Mouse (Mus musculus) C2C12 (cell line): ENCODE results near the gene Fgf14. TPM values are rescaled to one million over a fixed set of nuclear protein-coding genes. Genes with fewer than 3 reads are reported as not detected.
"Not testable (repeated sequence)": the region's sequence is repeated elsewhere in the genome, so short reads cannot be mapped to it uniquely, and the experiment has no call there.

Source experiments
- H3K27me3 ChIP-seq: one replicate; pipeline ENCODE4 v1.6.1; 2011; ENCODE audit not compliant: control insufficient read depth, insufficient read depth, insufficient read length
- H3K36me3 ChIP-seq: one replicate; pipeline ENCODE4 v1.6.1; 2011; ENCODE audit not compliant: control insufficient read depth, insufficient read depth
- H3K4me3 ChIP-seq: one replicate; pipeline ENCODE4 v1.5.1; 2011; ENCODE audit warnings: mild to moderate bottlenecking, control low read depth; ENCODE audit not compliant: poor library complexity, insufficient read depth, severe bottlenecking
- H3K79me2 ChIP-seq: one replicate; pipeline ENCODE4 v1.6.1; 2011; ENCODE audit not compliant: control insufficient read depth, insufficient read depth
- H3K79me3 ChIP-seq: one replicate; pipeline ENCODE4 v1.6.1; 2011; ENCODE audit warnings: low read depth, control low read depth
- H3ac ChIP-seq: one replicate; pipeline ENCODE3; 2011; ENCODE audit warnings: low read depth; ENCODE audit not compliant: control insufficient read depth, insufficient read length
- CEBPB ChIP-seq: IDR thresholded peaks from one replicate; pipeline ENCODE4 v1.6.1; 2011; ENCODE audit warnings: low read depth, mild to moderate bottlenecking, control low read depth, moderate library complexity
- CTCF ChIP-seq: IDR thresholded peaks from one replicate; pipeline ENCODE4 v1.5.1; 2011; ENCODE audit not compliant: control insufficient read depth, insufficient read depth, insufficient read length
- FOSL1 ChIP-seq: IDR thresholded peaks from one replicate; pipeline ENCODE4 v1.8.0; 2011; ENCODE audit warnings: mild to moderate bottlenecking, low read length; ENCODE audit not compliant: poor library complexity, insufficient read depth, severe bottlenecking
- MAX ChIP-seq: IDR thresholded peaks from one replicate; pipeline ENCODE4 v1.6.1; 2011; ENCODE audit warnings: mild to moderate bottlenecking, control low read depth
- MYOD1 ChIP-seq: IDR thresholded peaks from one replicate; pipeline ENCODE4 v1.6.1; 2011; ENCODE audit warnings: low read depth; ENCODE audit not compliant: control insufficient read depth, insufficient read length
- MYOG ChIP-seq: IDR thresholded peaks from one replicate; pipeline ENCODE4 v1.6.1; 2011; ENCODE audit not compliant: control insufficient read depth, insufficient read length; ENCODE audit errors: extremely low read depth
- USF1 ChIP-seq: IDR thresholded peaks from one replicate; pipeline ENCODE4 v1.6.1; 2011; ENCODE audit warnings: low read depth, mild to moderate bottlenecking, control low read depth, moderate library complexity
- polyA plus RNA-seq: library from polyadenylated mRNA; unstranded; fragments of >200 nt; fragmentation: generic; extraction: Trizol; gene quantifications from one replicate; pipeline ENCODE4 v1.2.1, GENCODE M21; 2012; ENCODE audit warnings: missing spikeins

Fgf14 gene
- polyA plus RNA-seq, 1 experiment = not detected

- no peaks in the 10 kb centered on the region for H3K79me3 ChIP-seq
- no peaks in the 10 kb centered on the region for H3K27me3 ChIP-seq
- no peaks in the 10 kb centered on the region for H3K36me3 ChIP-seq
- TF ChIP-seq USF1 = no peak
- no peak overlapping the region for H3ac ChIP-seq
- H3K79me2 ChIP-seq = no peaks in the 10 kb centered on the region
- no peak overlapping the region for H3K4me3 ChIP-seq
These were observed 140.8 kb downstream of the Fgf14 start for GRCm38 (mm10) chr14:124536106-124536505.

GRCm38 (mm10) chr14:124535376-124535775 lies 141.6 kb downstream of the Fgf14 start:
- H3K36me3 ChIP-seq, H3K4me3 ChIP-seq, H3ac ChIP-seq, H3K27me3 ChIP-seq, H3K79me2 ChIP-seq, H3K79me3 ChIP-seq: not testable (repeated sequence)

- Histone ChIP-seq H3K79me2 (no peaks in the 10 kb centered on the region), H3K27me3 (no peaks in the 10 kb centered on the region), H3K36me3 (no peaks in the 10 kb centered on the region), H3K79me3 (no peaks in the 10 kb centered on the region), H3ac (no peak overlapping the region), H3K4me3 (no peak overlapping the region)
- no peak for TF ChIP-seq CEBPB
- no peak for TF ChIP-seq MYOG
- no peak for TF ChIP-seq USF1
- no peak for TF ChIP-seq CTCF
- no peak for TF ChIP-seq FOSL1
- TF ChIP-seq MYOD1 = no peak
- no peak for TF ChIP-seq MAX
These were observed 144.9 kb downstream of the Fgf14 start for GRCm38 (mm10) chr14:124532051-124532450.

GRCm38 (mm10) chr14:124512009-124512408 lies 164.9 kb downstream of the Fgf14 start:
- no peak overlapping the region for H3K4me3 ChIP-seq
- TF ChIP-seq USF1 = no peak
- TF ChIP-seq MAX = no peak
- TF ChIP-seq MYOG = no peak
- no peak for TF ChIP-seq FOSL1
- no peak for TF ChIP-seq CEBPB
- TF ChIP-seq CTCF = no peak
- no peak for TF ChIP-seq MYOD1
- no peak overlapping the region for H3ac ChIP-seq
- no peaks in the 10 kb centered on the region for H3K79me3 ChIP-seq
- H3K27me3 ChIP-seq = no peaks in the 10 kb centered on the region
- H3K79me2 ChIP-seq = no peaks in the 10 kb centered on the region
- H3K36me3 ChIP-seq = no peaks in the 10 kb centered on the region

- Histone ChIP-seq H3K4me3 (no peak overlapping the region), H3K79me2 (no peaks in the 10 kb centered on the region), H3K36me3 (no peaks in the 10 kb centered on the region), H3K79me3 (no peaks in the 10 kb centered on the region), H3K27me3 (no peaks in the 10 kb centered on the region), H3ac (no peak overlapping the region)
- TF ChIP-seq USF1 = no peak
- TF ChIP-seq CTCF = no peak
- TF ChIP-seq FOSL1 = no peak
- TF ChIP-seq MYOG = no peak
- TF ChIP-seq CEBPB = no peak
- no peak for TF ChIP-seq MYOD1
- no peak for TF ChIP-seq MAX
These were observed 188.0 kb downstream of the Fgf14 start for GRCm38 (mm10) chr14:124488971-124489370.

- Histone ChIP-seq H3K27me3 (no peaks in the 10 kb centered on the region), H3K79me3 (no peaks in the 10 kb centered on the region), H3K36me3 (no peaks in the 10 kb centered on the region), H3K4me3 (no peak overlapping the region), H3K79me2 (no peaks in the 10 kb centered on the region), H3ac (no peak overlapping the region)
- TF ChIP-seq MYOD1 = no peak
- TF ChIP-seq MYOG = no peak
- no peak for TF ChIP-seq MAX
- no peak for TF ChIP-seq CEBPB
- no peak for TF ChIP-seq FOSL1
- no peak for TF ChIP-seq CTCF
- no peak for TF ChIP-seq USF1
These were observed 191.7 kb downstream of the Fgf14 start for GRCm38 (mm10) chr14:124485261-124485660.

- TF ChIP-seq MAX (no peak), USF1 (no peak), CEBPB (no peak), MYOD1 (no peak), FOSL1 (no peak), CTCF (no peak), MYOG (no peak)
- H3K36me3 ChIP-seq = no peaks in the 10 kb centered on the region
- no peak overlapping the region for H3K4me3 ChIP-seq
- no peaks in the 10 kb centered on the region for H3K27me3 ChIP-seq
- no peaks in the 10 kb centered on the region for H3K79me3 ChIP-seq
- H3ac ChIP-seq = no peak overlapping the region
- H3K79me2 ChIP-seq = no peaks in the 10 kb centered on the region
These were observed 202.8 kb downstream of the Fgf14 start for GRCm38 (mm10) chr14:124474066-124474667.
